Mouse (Mus musculus): ENCODE data around the gene Gzmm. TPM values are rescaled to one million over a fixed set of nuclear protein-coding genes. Genes with fewer than 3 reads are reported as not detected.
A peak's percentile ranks its signal among the peaks of the same experiment; 100 is the strongest.

Gene Gzmm
- polyA plus RNA-seq, 1 experiment from 2014 or later, result 0.78 TPM

- 86% methylated on average over 1 of the region's 1 CpGs for WGBS
- Histone ChIP-seq H3K27me3 (replicated peaks; ENCODE audit: control insufficient read depth, insufficient read depth, low read length) (peaks cover 34% of the 10 kb centered on the region), H3K4me1 (replicated peaks; ENCODE audit: control insufficient read depth, insufficient read depth, low read length) (peaks cover 9% of the 10 kb centered on the region), H3K4me2 (ENCODE audit: low read length) (no peak overlapping the region), H3K4me3 (ENCODE audit: low read depth, low read length) (no peak overlapping the region), H3K27ac (ENCODE audit: low read depth) (no peak overlapping the region), H3K9ac (ENCODE audit: low read length) (no peak overlapping the region), H3K36me3 (ENCODE audit: control insufficient read depth, insufficient read depth, low read length) (peaks cover 43% of the 10 kb centered on the region), H3K9me3 (ENCODE audit: control insufficient read depth, low read length) (no peaks in the 10 kb centered on the region)
- peak; percentile 61 for DNase-seq (ENCODE audit: low spot score)
- ATAC-seq (replicated peaks; ENCODE audit: low FRiP score, low TSS enrichment, low read depth), result 0 out of 2 replicates have a peak, but pooled peaks have one; percentile 4
Observed at GRCm38 (mm10) chr10:79712029-79712428, 23.2 kb downstream of the Gzmm start.

GRCm38 (mm10) chr10:79712499-79713126 lies 23.8 kb downstream of the Gzmm start:
- Histone ChIP-seq H3K36me3 (ENCODE audit: control insufficient read depth, insufficient read depth, low read length) (peaks cover 38% of the 10 kb centered on the region), H3K27ac (ENCODE audit: low read depth) (no peak overlapping the region), H3K4me3 (ENCODE audit: low read depth, low read length) (no peak overlapping the region), H3K9ac (ENCODE audit: low read length) (no peak overlapping the region), H3K27me3 (replicated peaks; ENCODE audit: control insufficient read depth, insufficient read depth, low read length) (peaks cover 40% of the 10 kb centered on the region), H3K9me3 (ENCODE audit: control insufficient read depth, low read length) (no peaks in the 10 kb centered on the region), H3K4me1 (replicated peaks; ENCODE audit: control insufficient read depth, insufficient read depth, low read length) (peaks cover 9% of the 10 kb centered on the region), H3K4me2 (ENCODE audit: low read length) (no peak overlapping the region)
- WGBS, result 14% methylated on average over 5 of the region's 6 CpGs
- peak; percentile 57 for ATAC-seq (replicated peaks; ENCODE audit: low FRiP score, low TSS enrichment, low read depth)
- peak; percentile 92 for DNase-seq (ENCODE audit: low spot score)

- Histone ChIP-seq H3K4me2 (ENCODE audit: low read length) (no peak overlapping the region), H3K27ac (ENCODE audit: low read depth) (no peak overlapping the region), H3K9me3 (ENCODE audit: control insufficient read depth, low read length) (no peaks in the 10 kb centered on the region), H3K4me1 (replicated peaks; ENCODE audit: control insufficient read depth, insufficient read depth, low read length) (peaks cover 9% of the 10 kb centered on the region), H3K4me3 (ENCODE audit: low read depth, low read length) (no peak overlapping the region), H3K9ac (ENCODE audit: low read length) (no peak overlapping the region), H3K27me3 (replicated peaks; ENCODE audit: control insufficient read depth, insufficient read depth, low read length) (peaks cover 45% of the 10 kb centered on the region), H3K36me3 (ENCODE audit: control insufficient read depth, insufficient read depth, low read length) (peaks cover 36% of the 10 kb centered on the region)
- ATAC-seq (replicated peaks; ENCODE audit: low FRiP score, low TSS enrichment, low read depth) (no peak), DNase-seq (ENCODE audit: low spot score) (no peak)
- 46% methylated on average over 1 of the region's 1 CpGs for WGBS
Observed at GRCm38 (mm10) chr10:79713163-79713562, 24.3 kb downstream of the Gzmm start.

- H3K4me2 ChIP-seq (ENCODE audit: low read length), result no peak overlapping the region
- H3K36me3 ChIP-seq (ENCODE audit: control insufficient read depth, insufficient read depth, low read length), result peaks cover 21% of the 10 kb centered on the region
- DNase-seq (ENCODE audit: low spot score), result no peak
- no peak overlapping the region for H3K4me3 ChIP-seq (ENCODE audit: low read depth, low read length)
- ATAC-seq (replicated peaks; ENCODE audit: low FRiP score, low TSS enrichment, low read depth), result no peak
- H3K27me3 ChIP-seq (replicated peaks; ENCODE audit: control insufficient read depth, insufficient read depth, low read length), result peaks cover 57% of the 10 kb centered on the region
- H3K4me1 ChIP-seq (replicated peaks; ENCODE audit: control insufficient read depth, insufficient read depth, low read length), result peaks cover 9% of the 10 kb centered on the region
- no peak overlapping the region for H3K27ac ChIP-seq (ENCODE audit: low read depth)
- 59% methylated on average over 4 of the region's 4 CpGs for WGBS
- H3K9me3 ChIP-seq (ENCODE audit: control insufficient read depth, low read length), result no peaks in the 10 kb centered on the region
- no peak overlapping the region for H3K9ac ChIP-seq (ENCODE audit: low read length)
Observed at GRCm38 (mm10) chr10:79714996-79715395, 26.2 kb downstream of the Gzmm start.

- Histone ChIP-seq H3K27ac (ENCODE audit: low read depth) (no peak within 1 kb of the TSS), H3K4me1 (replicated peaks; ENCODE audit: control insufficient read depth, insufficient read depth, low read length) (peaks cover 9% of the 10 kb centered on the region), H3K4me2 (ENCODE audit: low read length) (peak within 1 kb of the TSS; percentile 94), H3K4me3 (ENCODE audit: low read depth, low read length) (peak within 1 kb of the TSS; percentile 49), H3K9ac (ENCODE audit: low read length) (0 out of 2 replicates have a peak within 1 kb of the TSS, but pooled peaks have one; percentile 21), H3K9me3 (ENCODE audit: control insufficient read depth, low read length) (no peaks in the 10 kb centered on the region), H3K36me3 (ENCODE audit: control insufficient read depth, insufficient read depth, low read length) (peaks cover 7% of the 10 kb centered on the region), H3K27me3 (replicated peaks; ENCODE audit: control insufficient read depth, insufficient read depth, low read length) (peaks cover 57% of the 10 kb centered on the region)
- ATAC-seq (replicated peaks; ENCODE audit: low FRiP score, low TSS enrichment, low read depth), result no peak; the same call in 1 of the 2 replicates
- 1% methylated on average over 76 of the region's 91 CpGs for WGBS
- DNase-seq (ENCODE audit: low spot score), result no peak
Observed at GRCm38 (mm10) chr10:79716254-79716987, 27.6 kb downstream of the Gzmm start, which contains the start of gene Hcn2. TSS of gene Hcn2 (plus strand) at chr10:79716634.

- under 1% methylated on average over 42 of the region's 44 CpGs for WGBS
- peaks cover 1% of the 10 kb centered on the region for H3K36me3 ChIP-seq (ENCODE audit: control insufficient read depth, insufficient read depth, low read length)
- H3K27me3 ChIP-seq (replicated peaks; ENCODE audit: control insufficient read depth, insufficient read depth, low read length), result peaks cover 57% of the 10 kb centered on the region
- peak overlapping the region; percentile 94 for H3K4me2 ChIP-seq (ENCODE audit: low read length)
- no peak overlapping the region for H3K27ac ChIP-seq (ENCODE audit: low read depth)
- H3K9me3 ChIP-seq (ENCODE audit: control insufficient read depth, low read length), result no peaks in the 10 kb centered on the region
- H3K9ac ChIP-seq (ENCODE audit: low read length), result no peak overlapping the region
- no peak for DNase-seq (ENCODE audit: low spot score)
- no peak for ATAC-seq (replicated peaks; ENCODE audit: low FRiP score, low TSS enrichment, low read depth)
- H3K4me3 ChIP-seq (ENCODE audit: low read depth, low read length), result peak overlapping the region; percentile 49
- peaks cover 9% of the 10 kb centered on the region for H3K4me1 ChIP-seq (replicated peaks; ENCODE audit: control insufficient read depth, insufficient read depth, low read length)
Observed at GRCm38 (mm10) chr10:79716988-79717355, 28.2 kb downstream of the Gzmm start.

GRCm38 (mm10) chr10:79717640-79718357 lies 29.0 kb downstream of the Gzmm start:
- Histone ChIP-seq H3K9ac (ENCODE audit: low read length) (no peak overlapping the region), H3K4me2 (ENCODE audit: low read length) (peak overlapping the region; percentile 94; the same call in 1 of the 2 replicates), H3K4me1 (replicated peaks; ENCODE audit: control insufficient read depth, insufficient read depth, low read length) (peaks cover 9% of the 10 kb centered on the region), H3K36me3 (ENCODE audit: control insufficient read depth, insufficient read depth, low read length) (no peaks in the 10 kb centered on the region), H3K9me3 (ENCODE audit: control insufficient read depth, low read length) (no peaks in the 10 kb centered on the region), H3K4me3 (ENCODE audit: low read depth, low read length) (no peak overlapping the region; the same call in 1 of the 2 replicates), H3K27me3 (replicated peaks; ENCODE audit: control insufficient read depth, insufficient read depth, low read length) (peaks cover 57% of the 10 kb centered on the region), H3K27ac (ENCODE audit: low read depth) (no peak overlapping the region)
- ATAC-seq (replicated peaks; ENCODE audit: low FRiP score, low TSS enrichment, low read depth), result no peak
- DNase-seq (ENCODE audit: low spot score), result peak; percentile 96
- 4% methylated on average over 43 of the region's 43 CpGs for WGBS

GRCm38 (mm10) chr10:79721089-79721488 lies 32.3 kb downstream of the Gzmm start:
- Histone ChIP-seq H3K27me3 (replicated peaks; ENCODE audit: control insufficient read depth, insufficient read depth, low read length) (peaks cover 32% of the 10 kb centered on the region), H3K4me2 (ENCODE audit: low read length) (no peak overlapping the region), H3K9me3 (ENCODE audit: control insufficient read depth, low read length) (no peaks in the 10 kb centered on the region), H3K4me3 (ENCODE audit: low read depth, low read length) (no peak overlapping the region), H3K4me1 (replicated peaks; ENCODE audit: control insufficient read depth, insufficient read depth, low read length) (peaks cover 9% of the 10 kb centered on the region), H3K27ac (ENCODE audit: low read depth) (no peak overlapping the region), H3K9ac (ENCODE audit: low read length) (no peak overlapping the region), H3K36me3 (ENCODE audit: control insufficient read depth, insufficient read depth, low read length) (no peaks in the 10 kb centered on the region)
- WGBS, result 68% methylated on average over 5 of the region's 5 CpGs
- DNase-seq (ENCODE audit: low spot score) (no peak), ATAC-seq (replicated peaks; ENCODE audit: low FRiP score, low TSS enrichment, low read depth) (no peak)
